Comparison of ENCODE assay signal across 9 mouse cellular contexts in the genomic region with DNA sequence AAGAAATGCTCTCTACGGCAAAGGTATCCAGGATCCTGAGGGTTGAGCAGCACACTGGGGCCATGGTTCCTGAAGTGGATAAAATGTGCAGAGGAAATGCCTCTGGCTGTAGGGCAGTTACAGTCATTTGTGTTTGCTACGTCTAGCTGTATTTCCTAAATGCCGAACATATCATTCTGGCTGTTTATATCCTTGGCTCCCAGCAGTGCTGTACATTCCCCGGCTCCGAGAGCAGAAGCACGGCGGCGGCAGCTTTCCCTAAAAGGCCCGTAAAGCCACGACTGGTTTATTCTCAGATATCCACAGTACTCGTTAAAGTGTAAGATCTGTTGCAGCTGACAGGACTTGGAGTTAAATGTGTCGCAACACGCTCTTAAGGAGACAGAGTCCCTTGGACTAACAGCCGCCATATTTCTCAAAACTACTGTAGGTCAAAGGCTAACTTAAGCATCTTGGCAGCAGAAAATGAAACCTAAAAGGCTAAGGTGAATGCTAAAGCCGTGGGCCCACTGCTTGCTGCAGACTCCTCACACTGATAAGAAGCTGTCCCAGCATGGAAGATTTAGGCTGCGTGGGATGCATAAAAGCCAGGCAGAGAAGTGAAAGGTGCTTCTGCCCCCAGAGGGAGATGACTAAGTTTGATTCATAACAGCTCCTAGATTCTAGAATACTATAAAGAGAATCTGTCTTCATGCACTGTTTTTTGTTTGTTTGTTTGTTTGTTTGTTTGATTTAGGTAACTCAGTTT.
DNase-seq lines count a peak whose midpoint lies in the region; ATAC-seq and TF ChIP-seq lines count a peak whose summit lies in the region.
"Had no signal": no experiment of that assay in that cellular context is flagged by ENCODE, and none has a peak within 500 bp of the region (broad histone marks: within the 10 kb centered on the region; RNA-seq: fewer than 3 reads in every experiment).

No protein-coding gene starts in this region.

- no peaks in the 10 kb centered on the region for H3K9me3 ChIP-seq in neural tube, embryonic 15.5 days (replicated peaks)
- H3K9me3 ChIP-seq in heart, postnatal 0 days (replicated peaks; ENCODE audit: control insufficient read depth, low read length) = no peaks in the 10 kb centered on the region
- H3K9me3 ChIP-seq in limb, embryonic 10.5 days (replicated peaks) = no peaks in the 10 kb centered on the region
- no peaks in the 10 kb centered on the region for H3K9me3 ChIP-seq in hindbrain, embryonic 13.5 days

- WGBS in neural tube, embryonic 15.5 days = 55% methylated on average over 16 of the region's 16 CpGs
- WGBS in heart, postnatal 0 days = 13% methylated on average over 16 of the region's 16 CpGs
- 59% methylated on average over 16 of the region's 16 CpGs for WGBS in limb, embryonic 10.5 days
- WGBS in hindbrain, embryonic 13.5 days = 84% methylated on average over 16 of the region's 16 CpGs

- H3K27ac ChIP-seq in neural tube, embryonic 15.5 days (replicated peaks) = 0 out of 2 replicates have a peak overlapping the region, but pooled peaks have one; percentile 1
- H3K27ac ChIP-seq in heart, postnatal 0 days (ENCODE audit: low read depth) = peak overlapping the region; percentile 86
- H3K27ac ChIP-seq in limb, embryonic 10.5 days = peak overlapping the region; percentile 70
- no peak overlapping the region for H3K27ac ChIP-seq in hindbrain, embryonic 13.5 days

- peak overlapping the region; percentile 29 for H3K4me2 ChIP-seq in neural tube, embryonic 15.5 days
- H3K4me2 ChIP-seq in heart, postnatal 0 days (ENCODE audit: low read depth, low read length) = peak overlapping the region; percentile 50
- no peak overlapping the region for H3K4me2 ChIP-seq in hindbrain, embryonic 13.5 days

- TF ChIP-seq EP300 in heart, postnatal 0 days (IDR thresholded peaks at IDR 0.05; ENCODE audit: low read depth) = no peak

- no peak for ATAC-seq in neural tube, embryonic 15.5 days (ENCODE audit: low FRiP score)
- peak; percentile 91 for ATAC-seq in heart, postnatal 0 days (ENCODE audit: insufficient read depth, low read depth)
- ATAC-seq in hindbrain, embryonic 13.5 days (ENCODE audit: low FRiP score) = no peak

- H3K9ac ChIP-seq in neural tube, embryonic 15.5 days (replicated peaks) = no peak overlapping the region
- peak overlapping the region; percentile 32; the same call in 1 of the 2 replicates for H3K9ac ChIP-seq in heart, postnatal 0 days (replicated peaks; ENCODE audit: low read depth, low read length)
- no peak overlapping the region for H3K9ac ChIP-seq in hindbrain, embryonic 13.5 days

- no peak for DNase-seq in neural tube, embryonic 10.5 days (ENCODE audit: extremely low spot score, low spot score)
- peak; percentile 86 for DNase-seq in heart, postnatal 0 days (ENCODE audit: low spot score)
- DNase-seq in limb, embryonic 10.5 days (ENCODE audit: low spot score) = no peak
- DNase-seq in urinary bladder, postnatal 4 days (ENCODE audit: low spot score in 2 of 2) = peak; percentile 61 to 65
- no peak for DNase-seq in MN1 (ENCODE audit: low spot score)
- DNase-seq in Muller cell, postnatal 12 days (ENCODE audit: inconsistent ontology term) = no peak

- no peak overlapping the region for H3K4me3 ChIP-seq in neural tube, embryonic 15.5 days (replicated peaks)
- peak overlapping the region; percentile 29 for H3K4me3 ChIP-seq in heart, postnatal 0 days (ENCODE audit: low read depth, low read length)
- H3K4me3 ChIP-seq in limb, embryonic 10.5 days = peak overlapping the region; percentile 8; the same call in 1 of the 2 replicates
- H3K4me3 ChIP-seq in hindbrain, embryonic 13.5 days = no peak overlapping the region
- H3K4me3 ChIP-seq: erythroblast, embryonic 14.5 days had no signal

- TF ChIP-seq CTCF in heart, postnatal 0 days (IDR thresholded peaks at IDR 0.05; ENCODE audit: low read depth) = no peak

- no peaks in the 10 kb centered on the region for H3K36me3 ChIP-seq in neural tube, embryonic 15.5 days
- H3K36me3 ChIP-seq in heart, postnatal 0 days (replicated peaks; ENCODE audit: control insufficient read depth, insufficient read depth, low read length) = no peaks in the 10 kb centered on the region
- no peaks in the 10 kb centered on the region for H3K36me3 ChIP-seq in limb, embryonic 10.5 days
- H3K36me3 ChIP-seq in hindbrain, embryonic 13.5 days = no peaks in the 10 kb centered on the region

- peaks cover 13% of the 10 kb centered on the region; the same call in 1 of the 2 replicates for H3K4me1 ChIP-seq in neural tube, embryonic 15.5 days
- H3K4me1 ChIP-seq in heart, postnatal 0 days (ENCODE audit: control insufficient read depth, insufficient read depth) = peaks cover 15% of the 10 kb centered on the region; the same call in 1 of the 2 replicates
- H3K4me1 ChIP-seq in limb, embryonic 10.5 days = peaks cover 16% of the 10 kb centered on the region
- no peaks in the 10 kb centered on the region for H3K4me1 ChIP-seq in hindbrain, embryonic 13.5 days (replicated peaks)

- H3K27me3 ChIP-seq in neural tube, embryonic 15.5 days (replicated peaks) = no peaks in the 10 kb centered on the region
- H3K27me3 ChIP-seq in heart, postnatal 0 days (ENCODE audit: control insufficient read depth, insufficient read depth, low read length) = no peaks in the 10 kb centered on the region
- no peaks in the 10 kb centered on the region for H3K27me3 ChIP-seq in limb, embryonic 10.5 days (ENCODE audit: low read depth, poor library complexity, severe bottlenecking)
- no peaks in the 10 kb centered on the region for H3K27me3 ChIP-seq in hindbrain, embryonic 13.5 days

Comparison
In these comparisons a context has a peak if more than half of its experiments do, and no peak if none do; other contexts are left out.
1. H3K4me3 ChIP-seq: peak in heart, postnatal 0 days (single experiment) and limb, embryonic 10.5 days (single experiment); none in neural tube, embryonic 15.5 days (single experiment) and hindbrain, embryonic 13.5 days (single experiment).
2. DNase-seq: peak in heart, postnatal 0 days (single experiment) and urinary bladder, postnatal 4 days (2 of 2); none in neural tube, embryonic 10.5 days (single experiment), limb, embryonic 10.5 days (single experiment), MN1 (single experiment) and Muller cell, postnatal 12 days (single experiment).